Mouse (Mus musculus) liver, adult 2 months (tissue): ENCODE data around the gene Dscaml1.

ENCODE experiments used
- CTCF ChIP-seq: fragments of 200-500 bp; IDR thresholded peaks from 2 replicates; pipeline ENCODE4 v1.5.1; 2011; ENCODE audit warnings: low read depth, low read length, control low read depth
- POLR2A ChIP-seq: fragments of 200-500 bp; IDR thresholded peaks from 2 replicates; pipeline ENCODE4 v1.6.1; 2011; ENCODE audit warnings: low read length, control low read depth; ENCODE audit not compliant: insufficient read depth; ENCODE audit errors: extremely low read depth

- TF ChIP-seq CTCF (no peak), POLR2A (no peak)
Measured at GRCm38 (mm10) chr9:45412700-45413477, 13.5 kb upstream of the Dscaml1 start.
